Mouse (Mus musculus) bone marrow macrophage, adult 2 months (primary cell): ENCODE data around the gene Gm11639.

Experiments used
- CTCF ChIP-seq: IDR thresholded peaks from 2 replicates; pipeline ENCODE4 v1.5.1; 2012; ENCODE audit warnings: low read depth, mild to moderate bottlenecking, low read length, moderate library complexity
- POLR2A ChIP-seq: IDR thresholded peaks from 2 replicates; pipeline ENCODE4 v1.6.1; 2012; ENCODE audit warnings: mild to moderate bottlenecking, low read depth, low read length, borderline replicate concordance

GRCm38 (mm10) chr11:104663241-104663877, 22.1 kb upstream of the Gm11639 start:
- TF ChIP-seq POLR2A (no peak), CTCF (no peak)
